Mouse (Mus musculus) myocyte (in vitro differentiated cells): ENCODE results near the gene Ankfy1.

Experiments used
- E2F4 ChIP-seq: IDR thresholded peaks from one replicate; pipeline ENCODE4 v1.6.1; 2011; ENCODE audit warnings: mild to moderate bottlenecking, control low read depth, moderate library complexity; ENCODE audit not compliant: insufficient read depth
- MAX ChIP-seq: IDR thresholded peaks from one replicate; pipeline ENCODE4 v1.6.1; 2011; ENCODE audit warnings: low read depth, mild to moderate bottlenecking, control low read depth
- MYOD1 ChIP-seq, 3 experiments: IDR thresholded peaks; one replicate each; pipeline ENCODE4 v1.6.1; 2011; ENCODE audit warnings: control low read depth in 2 of 3, low read depth in 2 of 3, mild to moderate bottlenecking in 2 of 3, moderate library complexity in 1 of 3; ENCODE audit not compliant: insufficient read length in 2 of 3, control insufficient read depth in 1 of 3
- MYOG ChIP-seq, 3 experiments: IDR thresholded peaks; one replicate each; pipeline ENCODE4 v1.6.1; 2011; ENCODE audit warnings: control low read depth in 2 of 3, low read depth in 2 of 3, mild to moderate bottlenecking in 2 of 3; ENCODE audit not compliant: insufficient read length in 2 of 3, control insufficient read depth in 1 of 3, insufficient read depth in 1 of 3
- POLR2A ChIP-seq: IDR thresholded peaks from one replicate; pipeline ENCODE4 v1.6.1; 2011; ENCODE audit warnings: low read depth, mild to moderate bottlenecking, control low read depth, moderate library complexity; ENCODE audit not compliant: insufficient read length
- POLR2AphosphoS2 ChIP-seq: IDR thresholded peaks from one replicate; pipeline ENCODE4 v1.6.1; 2011; ENCODE audit warnings: low read depth, control low read depth; ENCODE audit not compliant: insufficient read length
- REST ChIP-seq: IDR thresholded peaks from one replicate; pipeline ENCODE4 v1.6.1; 2011; ENCODE audit warnings: mild to moderate bottlenecking, control low read depth, moderate library complexity; ENCODE audit not compliant: insufficient read depth, insufficient read length
- SRF ChIP-seq: IDR thresholded peaks from one replicate; pipeline ENCODE4 v1.6.1; 2011; ENCODE audit warnings: low read depth; ENCODE audit not compliant: control insufficient read depth, insufficient read length
- TCF12 ChIP-seq: IDR thresholded peaks from one replicate; pipeline ENCODE4 v1.6.1; 2011; ENCODE audit warnings: mild to moderate bottlenecking, control low read depth; ENCODE audit not compliant: poor library complexity, insufficient read depth, severe bottlenecking
- TCF3 ChIP-seq: IDR thresholded peaks from one replicate; pipeline ENCODE4 v1.6.1; 2011; ENCODE audit warnings: low read depth, control low read depth; ENCODE audit not compliant: insufficient read length
- USF1 ChIP-seq: IDR thresholded peaks from one replicate; pipeline ENCODE4 v1.6.1; 2011; ENCODE audit warnings: low read depth, mild to moderate bottlenecking, control low read depth, moderate library complexity

DNA sequence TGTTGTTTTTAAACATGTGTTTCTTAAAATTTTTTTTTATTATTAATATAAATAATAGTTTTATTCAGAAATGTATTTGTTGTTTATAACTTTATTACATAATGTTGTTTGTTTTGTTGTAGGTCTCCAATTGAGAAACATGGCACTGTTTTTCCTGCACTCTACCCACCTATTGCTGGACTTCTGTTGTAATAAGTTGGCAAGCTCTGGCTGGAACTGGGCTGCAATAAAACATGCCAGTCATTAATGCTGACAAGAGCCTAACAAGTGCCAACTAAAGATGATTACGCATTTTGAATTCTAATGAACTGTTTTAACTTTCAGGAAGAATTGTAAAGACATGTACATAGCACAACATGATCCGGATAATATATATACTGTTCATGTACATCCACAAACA lies 6.4 kb upstream of the Ankfy1 start:
- TF ChIP-seq POLR2A: no peak
- no peak for TF ChIP-seq POLR2AphosphoS2
- no peak for TF ChIP-seq MYOD1 (IDR thresholded peaks at IDR 0.05; ENCODE audit: control insufficient read depth in 1 of 3, insufficient read length in 2 of 3, low read depth in 2 of 3)
- no peak for TF ChIP-seq MYOG (IDR thresholded peaks at IDR 0.05; ENCODE audit: control insufficient read depth in 1 of 3, insufficient read depth in 1 of 3, insufficient read length in 2 of 3, low read depth in 2 of 3)
- TF ChIP-seq REST: no peak
- TF ChIP-seq MAX: no peak
- TF ChIP-seq E2F4: no peak
- TF ChIP-seq TCF12: no peak
- no peak for TF ChIP-seq SRF
- TF ChIP-seq USF1: no peak
- no peak for TF ChIP-seq TCF3
